Mouse (Mus musculus): Measurements from ENCODE around the gene Lemd1.
"Not testable (repeated sequence)": the region's sequence is repeated elsewhere in the genome, so short reads cannot be mapped to it uniquely, and the experiment has no call there.

The Lemd1 gene

GRCm38 (mm10) chr1:132191093-132191785, at the start of gene Lemd1, which contains the start of gene AC124108.1:
Lemd1 (plus strand) TSS chr1:132191431.
AC124108.1 (plus strand) TSS chr1:132191457.
- peak in 1 of 2 experiments; percentile 56 for DNase-seq (ENCODE audit: low spot score in 2 of 2)

GRCm38 (mm10) chr1:132141753-132142152, 49.5 kb upstream of the Lemd1 start:
- no peak for DNase-seq (ENCODE audit: low spot score in 2 of 2)

GRCm38 (mm10) chr1:132143079-132143478, 48.2 kb upstream of the Lemd1 start:
- DNase-seq (ENCODE audit: low spot score in 2 of 2) = no peak

- no peak for DNase-seq (ENCODE audit: low spot score in 2 of 2)
Observed at GRCm38 (mm10) chr1:132143730-132144129, 47.5 kb upstream of the Lemd1 start.

- no peak for DNase-seq (ENCODE audit: low spot score in 2 of 2)
Observed at GRCm38 (mm10) chr1:132144223-132144622, 47.0 kb upstream of the Lemd1 start.

- no peak for DNase-seq (ENCODE audit: low spot score in 2 of 2)
Observed at GRCm38 (mm10) chr1:132144837-132145236, 46.4 kb upstream of the Lemd1 start.

- no peak for DNase-seq (ENCODE audit: low spot score in 2 of 2)
Observed at GRCm38 (mm10) chr1:132145973-132146685, 45.1 kb upstream of the Lemd1 start.

GRCm38 (mm10) chr1:132149410-132149809, 41.8 kb upstream of the Lemd1 start:
- DNase-seq (ENCODE audit: low spot score in 2 of 2) = no peak

- DNase-seq (ENCODE audit: low spot score in 2 of 2) = no peak
Observed at GRCm38 (mm10) chr1:132150171-132150570, 41.1 kb upstream of the Lemd1 start.

GRCm38 (mm10) chr1:132150817-132151601, 40.2 kb upstream of the Lemd1 start:
- DNase-seq (ENCODE audit: low spot score in 2 of 2) = no peak

- no peak for DNase-seq (ENCODE audit: low spot score in 2 of 2)
Observed at GRCm38 (mm10) chr1:132151908-132152307, 39.3 kb upstream of the Lemd1 start.

- DNase-seq (ENCODE audit: low spot score in 2 of 2) = no peak
Observed at GRCm38 (mm10) chr1:132153086-132153690, 38.0 kb upstream of the Lemd1 start.

- DNase-seq (ENCODE audit: low spot score in 2 of 2) = no peak
Observed at GRCm38 (mm10) chr1:132153691-132154090, 37.5 kb upstream of the Lemd1 start.

GRCm38 (mm10) chr1:132155737-132156136, 35.5 kb upstream of the Lemd1 start:
- peak; percentile 68 to 81 for DNase-seq (ENCODE audit: low spot score in 2 of 2)

- DNase-seq (ENCODE audit: low spot score in 2 of 2) = peak; percentile 73 to 89
Observed at GRCm38 (mm10) chr1:132157016-132157781, 34.0 kb upstream of the Lemd1 start.

GRCm38 (mm10) chr1:132157808-132158207, 33.4 kb upstream of the Lemd1 start:
- no peak for DNase-seq (ENCODE audit: low spot score in 2 of 2)

- DNase-seq (ENCODE audit: low spot score in 2 of 2) = no peak
Observed at GRCm38 (mm10) chr1:132158741-132159140, 32.5 kb upstream of the Lemd1 start.

- DNase-seq (ENCODE audit: low spot score in 2 of 2) = no peak
Observed at GRCm38 (mm10) chr1:132159681-132160080, 31.6 kb upstream of the Lemd1 start.

GRCm38 (mm10) chr1:132161211-132161880, 29.9 kb upstream of the Lemd1 start:
- no peak for DNase-seq (ENCODE audit: low spot score in 2 of 2)

GRCm38 (mm10) chr1:132162618-132163017, 28.6 kb upstream of the Lemd1 start:
- not testable (repeated sequence) for DNase-seq (ENCODE audit: low spot score in 2 of 2)

Data from urinary bladder, postnatal 4 days (tissue).